Mouse (Mus musculus) liver, embryonic 15.5 days (tissue): Measurements from ENCODE around the gene Coro1c. TPM values are rescaled to one million over a fixed set of nuclear protein-coding genes. Genes with fewer than 3 reads are reported as not detected.
"Not testable (repeated sequence)": the region's sequence is repeated elsewhere in the genome, so short reads cannot be mapped to it uniquely, and the experiment has no call there.

Experiments
- ATAC-seq: fragments of 200-750 bp; cut with Nextera tagmentation; 2 replicates; pipeline ENCODE4 v1.8.0; 2017; ENCODE audit warnings: moderate number of reproducible peaks, mild to moderate bottlenecking, moderate library complexity; ENCODE audit not compliant: insufficient read depth
- H3K27ac ChIP-seq: fragments of 300-500 bp; sonication (generic); replicated peaks from 2 replicates; pipeline ENCODE4 v1.5.1; 2015; ENCODE audit warnings: mild to moderate bottlenecking, inconsistent platforms
- H3K27me3 ChIP-seq: fragments of 300-500 bp; sonication (generic); 2 replicates; pipeline ENCODE4 v1.6.1; 2015; ENCODE audit warnings: mild to moderate bottlenecking, inconsistent platforms
- H3K36me3 ChIP-seq: fragments of 300-500 bp; sonication (generic); replicated peaks from 2 replicates; pipeline ENCODE4 v1.6.1; 2015; ENCODE audit warnings: moderate library complexity, mild to moderate bottlenecking, inconsistent platforms
- H3K4me1 ChIP-seq: fragments of 300-500 bp; sonication (generic); replicated peaks from 2 replicates; pipeline ENCODE4 v1.6.1; 2015; ENCODE audit warnings: inconsistent platforms
- H3K4me2 ChIP-seq: fragments of 300-500 bp; sonication (generic); 2 replicates; pipeline ENCODE4 v1.6.1; 2015; ENCODE audit warnings: moderate library complexity, mild to moderate bottlenecking, inconsistent platforms
- H3K4me3 ChIP-seq: fragments of 300-500 bp; sonication (generic); replicated peaks from 2 replicates; pipeline ENCODE4 v1.5.1; 2015; ENCODE audit warnings: mild to moderate bottlenecking, inconsistent platforms
- H3K9ac ChIP-seq: fragments of 300-500 bp; sonication (generic); 2 replicates; pipeline ENCODE4 v1.6.1; 2015; ENCODE audit warnings: moderate library complexity, mild to moderate bottlenecking, inconsistent platforms
- H3K9me3 ChIP-seq: fragments of 300-500 bp; sonication (generic); replicated peaks from 2 replicates; pipeline ENCODE4 v1.6.1; 2016; ENCODE audit warnings: inconsistent platforms
- WGBS: fragments of 180-500 bp; shearing (Covaris S2); methylation state at CpG from one replicate; pipeline ENCODE4 v1.1.7; 2015; ENCODE audit warnings: mixed read lengths; ENCODE audit not compliant: insufficient replicate concordance; 5-methylcytosine and 5-hydroxymethylcytosine counted together
- polyA plus RNA-seq: library from polyadenylated mRNA; unstranded; fragments of >200 nt; fragmentation: Nextera tagmentation; extraction: Ambion mirVana; gene quantifications from 2 replicates; pipeline ENCODE4 v1.2.1, GENCODE M21; 2015

Gene Coro1c
- polyA plus RNA-seq, 1 experiment from 2014 or later = 38.6 TPM

DNA sequence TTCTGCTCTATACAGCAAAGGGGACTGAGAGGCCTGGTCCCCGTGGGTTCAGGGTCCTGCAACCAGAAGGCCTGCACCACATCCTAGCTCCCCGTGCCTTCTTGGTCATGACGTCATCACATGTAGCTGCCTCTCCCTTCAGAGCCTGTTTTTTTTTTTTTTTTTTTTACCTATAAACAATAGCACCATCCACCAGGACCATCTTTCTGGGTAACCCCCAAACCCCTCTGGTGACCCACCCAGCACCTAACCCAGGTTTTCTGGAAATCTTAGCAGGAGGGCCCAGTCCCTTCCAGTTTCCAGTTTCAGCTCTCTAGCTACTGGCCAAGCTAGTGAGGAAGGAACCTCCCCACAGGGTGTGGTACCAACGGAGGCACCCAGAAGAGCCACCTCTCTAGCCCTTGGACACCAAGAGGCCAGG is 80.6 kb downstream of the Coro1c start:
- ATAC-seq = no peak
- H3K27me3 ChIP-seq = no peaks in the 10 kb centered on the region
- 0 out of 2 replicates have a peak overlapping the region, but pooled peaks have one; percentile 1 for H3K27ac ChIP-seq
- H3K4me3 ChIP-seq = peak overlapping the region; percentile 2; the same call in 1 of the 2 replicates
- 0 out of 2 replicates have a peak overlapping the region, but pooled peaks have one; percentile 16 for H3K4me2 ChIP-seq
- WGBS = 22% methylated on average over 4 of the region's 4 CpGs
- H3K4me1 ChIP-seq = peaks cover 33% of the 10 kb centered on the region
- H3K36me3 ChIP-seq = no peaks in the 10 kb centered on the region
- no peak overlapping the region for H3K9ac ChIP-seq
- no peaks in the 10 kb centered on the region for H3K9me3 ChIP-seq

GRCm38 (mm10) chr5:113826619-113827018 is 81.9 kb downstream of the Coro1c start:
- H3K27ac ChIP-seq = no peak overlapping the region
- H3K9ac ChIP-seq = no peak overlapping the region
- no peaks in the 10 kb centered on the region for H3K9me3 ChIP-seq
- H3K4me2 ChIP-seq = no peak overlapping the region
- no peaks in the 10 kb centered on the region for H3K36me3 ChIP-seq
- no peak for ATAC-seq
- peaks cover 30% of the 10 kb centered on the region for H3K4me1 ChIP-seq
- H3K27me3 ChIP-seq = no peaks in the 10 kb centered on the region
- H3K4me3 ChIP-seq = no peak overlapping the region
- WGBS = 70% methylated on average over 4 of the region's 4 CpGs

- H3K36me3 ChIP-seq = no peaks in the 10 kb centered on the region
- no peak overlapping the region for H3K9ac ChIP-seq
- H3K27me3 ChIP-seq = no peaks in the 10 kb centered on the region
- H3K27ac ChIP-seq = no peak overlapping the region
- no peak for ATAC-seq
- no peak overlapping the region for H3K4me2 ChIP-seq
- WGBS = 28% methylated on average over 7 of the region's 7 CpGs
- peaks cover 25% of the 10 kb centered on the region for H3K4me1 ChIP-seq
- no peak overlapping the region for H3K4me3 ChIP-seq
- no peaks in the 10 kb centered on the region for H3K9me3 ChIP-seq
These were observed 83.0 kb downstream of the Coro1c start for GRCm38 (mm10) chr5:113825558-113825957.

GRCm38 (mm10) chr5:113824228-113824627 is 84.3 kb downstream of the Coro1c start:
- no peak overlapping the region for H3K4me3 ChIP-seq
- ATAC-seq = no peak
- H3K9me3 ChIP-seq = no peaks in the 10 kb centered on the region
- peaks cover 16% of the 10 kb centered on the region for H3K4me1 ChIP-seq
- H3K4me2 ChIP-seq = no peak overlapping the region
- H3K27me3 ChIP-seq = no peaks in the 10 kb centered on the region
- H3K9ac ChIP-seq = no peak overlapping the region
- WGBS = 33% methylated on average over 4 of the region's 4 CpGs
- H3K36me3 ChIP-seq = no peaks in the 10 kb centered on the region
- H3K27ac ChIP-seq = no peak overlapping the region

- ATAC-seq = no peak
- no peaks in the 10 kb centered on the region for H3K36me3 ChIP-seq
- WGBS = 74% methylated on average over 14 of the region's 14 CpGs
- no peaks in the 10 kb centered on the region; the same call in 1 of the 2 replicates for H3K27me3 ChIP-seq
- H3K4me2 ChIP-seq = no peak overlapping the region
- no peak overlapping the region for H3K9ac ChIP-seq
- no peak overlapping the region for H3K27ac ChIP-seq
- peaks cover 3% of the 10 kb centered on the region; the same call in 1 of the 2 replicates for H3K4me1 ChIP-seq
- no peaks in the 10 kb centered on the region for H3K9me3 ChIP-seq
- no peak overlapping the region for H3K4me3 ChIP-seq
These were observed 90.0 kb downstream of the Coro1c start for GRCm38 (mm10) chr5:113818572-113818971.

GRCm38 (mm10) chr5:113815638-113816152 is 92.9 kb downstream of the Coro1c start:
- Histone ChIP-seq H3K9ac (no peak overlapping the region), H3K27ac (no peak overlapping the region), H3K4me1 (peaks cover 3% of the 10 kb centered on the region; the same call in 1 of the 2 replicates), H3K9me3 (no peaks in the 10 kb centered on the region), H3K36me3 (no peaks in the 10 kb centered on the region), H3K27me3 (no peaks in the 10 kb centered on the region; the same call in 1 of the 2 replicates), H3K4me2 (0 out of 2 replicates have a peak overlapping the region, but pooled peaks have one; percentile 12), H3K4me3 (no peak overlapping the region)
- 0 out of 2 replicates have a peak, but pooled peaks have one; percentile 31 for ATAC-seq
- 14% methylated on average over 15 of the region's 15 CpGs for WGBS

- Histone ChIP-seq H3K36me3 (no peaks in the 10 kb centered on the region), H3K27me3 (no peaks in the 10 kb centered on the region; the same call in 1 of the 2 replicates), H3K9ac (no peak overlapping the region), H3K4me1 (peaks cover 3% of the 10 kb centered on the region; the same call in 1 of the 2 replicates), H3K27ac (no peak overlapping the region), H3K4me3 (no peak overlapping the region), H3K4me2 (no peak overlapping the region), H3K9me3 (no peaks in the 10 kb centered on the region)
- WGBS = 50% methylated on average over 11 of the region's 11 CpGs
- ATAC-seq = no peak
These were observed 93.5 kb downstream of the Coro1c start for GRCm38 (mm10) chr5:113815041-113815389.

GRCm38 (mm10) chr5:113814111-113815040 is 94.2 kb downstream of the Coro1c start:
- H3K4me1 ChIP-seq = peaks cover 3% of the 10 kb centered on the region; the same call in 1 of the 2 replicates
- ATAC-seq = no peak
- no peaks in the 10 kb centered on the region; the same call in 1 of the 2 replicates for H3K27me3 ChIP-seq
- no peak overlapping the region for H3K9ac ChIP-seq
- no peak overlapping the region for H3K4me2 ChIP-seq
- no peaks in the 10 kb centered on the region for H3K9me3 ChIP-seq
- no peak overlapping the region for H3K4me3 ChIP-seq
- 36% methylated on average over 27 of the region's 27 CpGs for WGBS
- no peaks in the 10 kb centered on the region for H3K36me3 ChIP-seq
- no peak overlapping the region for H3K27ac ChIP-seq

DNA sequence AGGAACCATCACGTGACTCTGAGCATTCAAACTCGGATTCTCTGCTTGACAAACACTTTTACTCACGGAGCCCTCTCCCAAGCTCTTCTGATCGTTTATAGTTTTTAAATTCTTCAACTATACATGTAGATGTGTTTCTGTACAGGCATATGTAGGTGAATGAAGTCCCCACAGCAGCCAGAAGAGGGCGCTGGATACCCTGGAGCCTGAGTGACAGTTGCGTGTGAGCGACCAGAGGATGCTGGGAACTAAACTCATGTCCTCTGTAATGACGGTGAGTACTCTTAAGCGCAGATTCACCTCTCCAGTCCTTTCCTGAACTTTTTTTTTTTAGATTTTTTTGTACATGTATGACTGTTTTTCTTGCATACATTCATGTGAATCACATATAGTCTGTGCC is 95.0 kb downstream of the Coro1c start:
- Histone ChIP-seq H3K27me3 (no peaks in the 10 kb centered on the region; the same call in 1 of the 2 replicates), H3K9ac (no peak overlapping the region), H3K36me3 (no peaks in the 10 kb centered on the region), H3K27ac (no peak overlapping the region), H3K4me1 (peaks cover 3% of the 10 kb centered on the region; the same call in 1 of the 2 replicates), H3K4me2 (no peak overlapping the region), H3K4me3 (no peak overlapping the region), H3K9me3 (no peaks in the 10 kb centered on the region)
- 22% methylated on average over 9 of the region's 9 CpGs for WGBS
- no peak for ATAC-seq

DNA sequence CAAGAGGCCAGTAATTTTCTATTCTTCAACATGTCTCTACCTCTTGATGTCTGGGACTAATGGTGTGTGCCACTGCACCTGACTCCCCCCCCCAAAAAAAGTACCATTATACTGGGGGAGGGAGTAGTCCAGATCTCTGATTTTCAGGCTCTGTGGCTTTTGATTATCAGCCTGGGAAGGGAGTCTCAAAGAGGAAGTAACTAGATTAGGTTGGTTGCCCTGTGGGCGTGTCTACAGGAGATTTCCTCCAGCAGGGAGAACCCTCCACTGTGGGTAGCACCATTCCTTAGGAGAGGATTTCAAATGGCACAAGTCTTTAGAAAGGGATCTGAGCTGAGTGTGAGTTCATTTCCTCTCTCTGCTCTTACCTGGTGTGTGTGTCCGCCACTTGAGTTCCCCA is 95.9 kb downstream of the Coro1c start:
- no peak overlapping the region for H3K4me3 ChIP-seq
- H3K9me3 ChIP-seq = no peaks in the 10 kb centered on the region
- WGBS = 44% methylated on average over 2 of the region's 2 CpGs
- H3K27me3 ChIP-seq = no peaks in the 10 kb centered on the region; the same call in 1 of the 2 replicates
- H3K9ac ChIP-seq = no peak overlapping the region
- no peaks in the 10 kb centered on the region for H3K36me3 ChIP-seq
- H3K4me1 ChIP-seq = peaks cover 3% of the 10 kb centered on the region; the same call in 1 of the 2 replicates
- H3K4me2 ChIP-seq = no peak overlapping the region
- ATAC-seq = no peak
- H3K27ac ChIP-seq = no peak overlapping the region

DNA sequence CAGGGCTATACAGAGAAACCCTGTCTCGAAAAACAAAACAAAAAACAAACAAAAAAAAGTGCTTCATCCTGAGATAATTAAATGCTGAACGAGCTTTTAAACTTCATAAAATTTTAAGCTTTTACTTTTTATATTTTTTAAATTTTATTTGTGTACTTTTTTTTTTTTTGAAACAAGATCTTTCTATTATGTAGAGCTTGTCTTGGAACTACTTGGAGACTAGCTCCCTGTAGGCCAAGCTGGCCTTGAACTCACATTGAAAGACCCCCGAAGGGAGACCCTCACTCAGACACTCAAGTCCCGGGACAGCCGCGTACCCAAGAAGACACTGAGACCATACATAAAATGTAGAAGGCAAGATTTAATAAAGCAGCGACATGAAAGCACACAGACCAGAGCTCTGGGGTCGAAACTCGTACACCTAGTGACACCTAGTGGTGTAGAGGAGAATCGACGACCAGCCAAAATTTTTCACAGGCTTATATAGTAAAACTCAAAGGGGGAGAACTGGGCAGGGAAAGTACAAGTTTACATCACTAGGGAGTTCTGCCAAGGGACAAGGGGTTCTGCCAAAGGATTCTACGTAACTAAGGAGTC is 96.6 kb downstream of the Coro1c start:
- WGBS = 15% methylated on average over 11 of the region's 12 CpGs
- not testable (repeated sequence) for H3K4me3 ChIP-seq, ATAC-seq, H3K9ac ChIP-seq, H3K9me3 ChIP-seq, H3K4me2 ChIP-seq, H3K27me3 ChIP-seq, H3K4me1 ChIP-seq, H3K36me3 ChIP-seq, H3K27ac ChIP-seq
